Mouse (Mus musculus) MEL (cell line): ENCODE data around the gene Cenpm.

ENCODE experiments used
- BHLHE40 ChIP-seq: IDR thresholded peaks from 2 replicates; pipeline ENCODE4 v1.6.1; 2012; ENCODE audit warnings: low read depth, mild to moderate bottlenecking, inconsistent platforms, low read length, improper control_type of control experiment, borderline replicate concordance
- CHD2 ChIP-seq: IDR thresholded peaks from 2 replicates; pipeline ENCODE4 v1.6.1; 2011; ENCODE audit warnings: low read length, improper control_type of control experiment
- CTCF ChIP-seq, 3 experiments: IDR thresholded peaks in 2 of 3; conservative IDR thresholded peaks in 1 of 3; 2 replicates each; pipeline ENCODE4 v1.5.1; 2011 to 2012; ENCODE audit warnings: low read length in 3 of 3, low read depth in 2 of 3, mild to moderate bottlenecking in 2 of 3, improper control_type of control experiment in 1 of 3, inconsistent platforms in 1 of 3, mixed read lengths in 1 of 3, moderate library complexity in 1 of 3; ENCODE audit not compliant: control insufficient read depth in 1 of 3, insufficient read depth in 1 of 3, poor library complexity in 1 of 3, severe bottlenecking in 1 of 3
- EP300 ChIP-seq, 2 experiments: IDR thresholded peaks; 2 replicates each; pipeline ENCODE4 v1.6.1; 2011; ENCODE audit warnings: improper control_type of control experiment in 2 of 2, low read length in 2 of 2, low read depth in 1 of 2, mild to moderate bottlenecking in 1 of 2
- GABPA ChIP-seq: IDR thresholded peaks from 2 replicates; pipeline ENCODE4 v1.6.1; 2012; ENCODE audit warnings: low read depth, mild to moderate bottlenecking, inconsistent platforms, low read length, improper control_type of control experiment, moderate library complexity
- GATA1 ChIP-seq: IDR thresholded peaks from 2 replicates; pipeline ENCODE4 v1.6.1; 2011; ENCODE audit warnings: low read depth, low read length, improper control_type of control experiment
- NELFE ChIP-seq: IDR thresholded peaks from 2 replicates; pipeline ENCODE4 v1.6.1; 2011; ENCODE audit warnings: low read depth, low read length, improper control_type of control experiment
- POLR2A ChIP-seq, 2 experiments: IDR thresholded peaks; 2 replicates each; pipeline ENCODE4 v1.6.1; 2011 to 2012; ENCODE audit warnings: low read length in 2 of 2, mild to moderate bottlenecking in 2 of 2, control low read depth in 1 of 2, improper control_type of control experiment in 1 of 2, low read depth in 1 of 2, moderate library complexity in 1 of 2; ENCODE audit not compliant: control insufficient read depth in 1 of 2, insufficient read depth in 1 of 2, poor library complexity in 1 of 2
- POLR2AphosphoS2 ChIP-seq: IDR thresholded peaks from 2 replicates; pipeline ENCODE4 v1.6.1; 2011; ENCODE audit warnings: low read length, improper control_type of control experiment
- RCOR1 ChIP-seq: IDR thresholded peaks from 2 replicates; pipeline ENCODE4 v1.6.1; 2012; ENCODE audit warnings: low read depth, mild to moderate bottlenecking, inconsistent platforms, low read length, improper control_type of control experiment
- SMC3 ChIP-seq: IDR thresholded peaks from 2 replicates; pipeline ENCODE4 v1.6.1; 2011; ENCODE audit warnings: low read depth, low read length, improper control_type of control experiment
- ZMIZ1 ChIP-seq: IDR thresholded peaks from 2 replicates; pipeline ENCODE4 v1.6.1; 2012; ENCODE audit warnings: low read depth, mild to moderate bottlenecking, inconsistent platforms, low read length, improper control_type of control experiment, moderate library complexity

- TF ChIP-seq GATA1: no peak
- no peak for TF ChIP-seq POLR2A (IDR thresholded peaks at IDR 0.05; ENCODE audit: control insufficient read depth in 1 of 2, insufficient read depth in 1 of 2, low read depth in 1 of 2, low read length in 2 of 2, poor library complexity in 1 of 2)
- no peak for TF ChIP-seq NELFE
- no peak for TF ChIP-seq ZMIZ1
- TF ChIP-seq POLR2AphosphoS2: no peak
- no peak for TF ChIP-seq GABPA
- TF ChIP-seq CTCF (IDR thresholded peaks at IDR 0.05 in 2 of 3, conservative IDR thresholded peaks at IDR 0.05 in 1 of 3; ENCODE audit: control insufficient read depth in 1 of 3, insufficient read depth in 1 of 3, low read depth in 2 of 3, low read length in 3 of 3, poor library complexity in 1 of 3, severe bottlenecking in 1 of 3): no peak
- no peak for TF ChIP-seq EP300 (IDR thresholded peaks at IDR 0.05; ENCODE audit: low read depth in 1 of 2, low read length in 2 of 2)
- TF ChIP-seq CHD2: no peak
- no peak for TF ChIP-seq BHLHE40
- no peak for TF ChIP-seq SMC3
- TF ChIP-seq RCOR1: no peak
These were observed 25.5 kb downstream of the Cenpm start for GRCm38 (mm10) chr15:82218778-82219666.
